Mouse (Mus musculus) fat pad, adult 2 months (tissue): ENCODE measurements around the gene Rpl22.

Experiments
- DNase-seq: peaks from one replicate; pipeline ENCODE4 v3.0.0-alpha.2; 2011; ENCODE audit warnings: low read depth, low spot score; ENCODE audit errors: extremely low read depth

The Rpl22 gene

DNA sequence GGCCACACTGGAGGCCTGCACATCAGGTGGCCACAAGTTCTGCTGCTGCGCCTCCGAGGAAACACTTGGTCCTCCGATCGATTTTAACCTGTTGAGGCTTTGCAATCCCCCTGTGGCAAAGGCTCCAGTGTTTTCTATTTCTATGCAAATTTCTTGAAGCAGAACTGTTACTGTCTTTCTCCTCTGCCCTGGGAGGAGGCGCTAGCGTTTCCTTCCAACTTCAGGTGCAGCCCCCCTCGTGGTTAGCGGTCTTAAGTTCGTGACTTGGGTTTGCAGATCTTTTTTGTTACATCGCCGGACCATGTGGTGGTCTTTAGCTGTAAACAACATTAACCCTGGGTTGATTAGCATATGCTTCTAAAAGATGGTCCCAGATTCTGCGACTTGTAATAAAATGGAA, 8.0 kb downstream of the Rpl22 start:
- no peak for DNase-seq

DNA sequence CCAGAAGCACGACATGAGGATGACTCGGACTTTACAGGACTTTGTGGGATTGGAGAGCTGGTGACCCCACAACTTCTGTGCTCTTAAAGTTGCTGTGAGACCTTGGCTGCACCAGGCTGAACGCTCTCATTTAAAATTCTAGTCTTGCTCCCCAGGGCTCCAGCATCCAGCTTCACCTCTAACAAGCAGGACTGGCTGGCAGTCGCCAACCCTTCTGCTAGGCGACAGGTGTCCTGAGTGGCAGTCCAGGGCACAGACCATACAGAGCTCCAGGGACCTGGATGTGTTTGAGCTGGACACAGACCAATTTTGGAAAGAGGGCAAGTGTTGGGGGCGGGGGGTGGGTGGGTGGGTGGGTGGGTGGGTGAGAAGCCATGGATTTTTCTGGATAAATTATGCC, 12.2 kb downstream of the Rpl22 start:
- DNase-seq, result no peak

DNA sequence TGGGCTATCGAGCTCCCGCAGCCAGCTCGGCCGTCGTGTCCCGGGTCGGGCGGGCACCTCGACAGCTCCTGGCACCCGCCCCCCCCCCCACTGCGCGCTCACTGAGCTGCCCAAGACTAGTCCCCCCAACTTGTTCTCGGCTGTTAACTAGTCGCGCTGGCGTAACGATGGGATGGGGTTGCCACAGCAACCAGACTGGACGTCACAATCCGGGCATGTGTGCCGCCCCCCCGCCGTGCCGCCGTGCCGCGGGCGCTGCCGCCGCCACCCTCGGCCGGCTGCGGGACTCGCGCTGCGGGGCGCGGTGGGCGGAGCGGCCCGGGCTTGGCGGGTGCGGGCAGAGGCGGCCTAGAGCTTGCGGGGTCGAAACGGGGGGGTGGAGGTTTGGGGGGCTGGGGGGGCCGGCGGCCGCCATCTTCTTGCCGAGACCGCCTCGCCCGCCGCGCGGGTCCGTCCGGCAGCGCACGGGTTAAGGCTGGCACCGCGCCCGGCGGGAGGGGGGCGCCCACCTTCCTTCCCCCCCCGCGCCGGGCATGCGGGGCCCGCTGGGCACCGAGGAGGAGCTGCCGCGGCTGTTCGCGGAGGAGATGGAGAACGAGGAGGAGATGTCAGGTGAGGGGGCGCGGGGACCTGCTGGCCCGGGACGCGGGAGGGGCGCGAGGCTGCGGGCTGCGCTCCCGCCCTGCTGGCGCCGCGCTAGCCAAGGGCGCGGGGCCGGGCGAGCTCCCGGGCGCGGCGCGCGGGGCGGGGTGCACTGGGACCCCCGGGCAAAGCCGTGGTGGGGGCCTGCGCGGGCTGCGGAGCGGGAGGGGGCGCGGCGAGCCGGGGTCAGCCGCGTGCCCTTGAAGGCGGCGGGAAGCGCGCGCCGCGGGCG, 13.1 kb downstream of the Rpl22 start, which contains the start of gene Chd5:
Gene Chd5 (plus strand): TSS at position 233 of the 874 bp plus-strand sequence.
- DNase-seq, result no peak

DNA sequence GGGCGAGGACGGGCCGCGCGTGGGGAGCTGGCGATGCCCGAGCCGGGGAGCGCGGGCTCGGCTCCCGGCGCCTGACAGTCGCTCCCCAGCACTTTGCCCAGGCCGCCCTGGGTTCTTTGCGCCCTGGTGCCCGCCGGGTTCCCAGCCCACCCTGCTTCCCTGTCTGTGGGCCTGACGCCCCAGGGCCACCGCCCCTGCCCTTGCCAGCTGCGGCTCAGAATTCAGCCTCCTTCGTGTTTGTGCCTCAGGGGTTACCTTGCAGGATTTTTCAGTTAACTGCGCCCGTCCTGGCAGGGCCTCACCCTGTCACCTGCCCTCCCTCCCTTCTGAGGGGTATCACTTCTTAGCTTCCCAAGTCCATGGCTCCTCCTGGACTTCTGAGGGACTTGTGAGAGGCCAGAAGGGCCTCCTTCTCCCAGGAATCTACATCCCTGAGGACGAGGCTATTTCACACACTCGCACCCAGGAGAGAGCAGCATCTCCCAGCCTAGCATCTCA, 13.8 kb downstream of the Rpl22 start:
- no peak for DNase-seq

DNA sequence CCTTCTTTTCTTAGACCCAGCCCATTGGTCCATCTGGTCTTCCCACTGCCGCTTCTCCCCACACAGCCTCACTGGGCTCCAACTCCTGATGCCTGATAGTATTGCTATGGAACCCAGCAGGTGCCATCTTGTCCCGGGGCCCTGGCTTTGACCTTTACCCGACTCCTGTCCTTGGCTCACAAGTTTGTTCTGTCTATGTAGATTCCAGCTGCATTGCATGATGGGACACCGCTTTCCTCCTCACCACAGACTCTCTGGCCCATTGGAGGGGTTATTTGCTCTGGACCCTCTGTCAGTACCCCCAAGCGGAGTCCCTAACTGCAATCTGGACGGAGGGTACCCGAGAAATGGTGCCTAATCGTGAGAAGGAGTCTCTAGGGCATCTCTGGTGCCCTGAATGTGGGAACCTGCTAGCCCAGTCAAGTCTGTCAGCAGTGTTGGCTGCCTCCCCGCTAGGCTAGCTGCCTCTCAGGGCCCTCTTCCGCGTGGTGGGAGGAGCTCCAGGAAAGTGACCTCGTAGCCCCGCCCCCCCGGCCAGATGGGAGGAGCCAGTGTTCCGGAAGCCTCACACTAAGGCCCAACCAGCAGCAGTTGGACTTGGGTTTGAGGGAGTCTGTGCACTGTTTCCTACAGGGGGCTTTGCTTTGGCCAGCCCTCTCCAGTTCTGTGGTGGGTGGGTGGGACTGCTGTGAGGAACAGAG, 15.2 kb downstream of the Rpl22 start:
- no peak for DNase-seq

DNA sequence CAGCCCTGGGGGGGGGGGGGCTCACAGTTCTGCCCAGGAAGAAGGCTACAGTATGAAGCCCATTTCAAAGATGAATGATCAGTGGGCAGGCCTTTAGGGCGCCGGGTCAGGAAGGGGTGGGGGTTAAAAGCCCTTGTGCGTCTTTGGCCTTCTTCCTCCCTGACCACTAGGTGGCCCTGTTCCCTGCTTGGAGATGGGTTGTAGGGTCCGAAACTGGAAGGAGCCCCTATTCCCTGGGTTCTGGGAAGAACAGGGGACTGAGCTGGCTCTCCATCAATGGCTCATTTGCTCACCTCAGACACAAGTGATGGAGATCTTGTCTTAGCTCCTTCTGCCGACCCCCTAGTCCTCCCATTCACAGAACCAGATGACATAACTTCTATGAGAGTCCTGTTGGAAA, 17.8 kb downstream of the Rpl22 start:
- DNase-seq, result no peak

DNA sequence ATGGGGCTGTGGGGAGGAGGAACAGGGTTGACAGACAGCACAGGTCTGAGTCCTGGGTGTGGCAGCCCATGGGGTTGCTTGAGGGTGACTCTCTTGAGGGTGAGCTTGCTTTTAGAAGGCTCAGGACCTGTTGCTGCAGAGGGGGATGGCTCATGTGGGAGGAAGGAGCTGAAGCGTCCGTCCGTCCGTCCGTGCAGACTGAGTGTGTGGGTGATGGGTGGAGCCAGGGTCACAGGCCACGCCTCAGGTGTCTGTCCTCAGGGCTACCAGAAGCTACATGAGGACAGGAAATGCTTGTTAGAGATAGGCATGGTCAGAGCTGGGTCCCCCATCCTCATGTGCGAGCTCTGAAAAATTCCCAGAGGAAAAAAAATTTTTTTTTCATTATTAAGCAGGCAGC, 19.1 kb downstream of the Rpl22 start:
- no peak for DNase-seq

DNA sequence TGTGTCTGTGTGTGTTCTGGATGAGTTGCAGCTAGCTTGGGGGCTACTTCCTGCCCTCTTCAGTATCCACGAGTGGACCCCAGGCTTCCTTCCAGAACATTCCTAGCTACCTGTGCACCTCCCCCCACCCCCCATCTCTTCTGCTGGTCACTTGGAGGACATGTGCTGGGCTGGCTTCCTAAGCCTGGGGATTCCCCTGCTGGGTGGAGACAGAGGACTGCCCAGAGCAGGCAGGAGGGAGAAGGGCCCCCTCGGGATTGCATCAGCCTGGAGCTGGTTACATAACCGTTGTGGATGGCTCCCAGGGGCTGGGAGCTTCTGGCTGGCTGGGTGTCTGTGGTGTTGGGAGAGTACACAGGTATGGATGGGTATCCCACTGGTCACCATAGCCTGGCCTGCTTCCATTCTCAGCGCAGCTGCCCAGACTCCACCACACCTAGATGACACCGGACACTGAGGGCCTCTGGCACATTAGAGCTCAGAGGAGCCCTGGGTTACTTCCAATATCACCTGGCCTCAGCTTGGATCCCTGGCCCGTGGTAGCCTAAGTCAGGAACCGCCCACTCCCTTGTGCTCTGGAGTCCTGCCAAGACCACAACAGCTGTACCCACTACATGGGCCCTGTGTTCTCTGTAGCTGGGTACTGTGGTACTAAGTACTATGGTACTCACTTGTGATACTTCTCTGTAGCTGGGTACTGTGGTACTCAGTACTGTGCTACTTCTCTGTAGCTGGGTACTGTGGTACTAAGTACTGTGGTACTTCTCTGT, 19.8 kb downstream of the Rpl22 start:
- no peak for DNase-seq

DNA sequence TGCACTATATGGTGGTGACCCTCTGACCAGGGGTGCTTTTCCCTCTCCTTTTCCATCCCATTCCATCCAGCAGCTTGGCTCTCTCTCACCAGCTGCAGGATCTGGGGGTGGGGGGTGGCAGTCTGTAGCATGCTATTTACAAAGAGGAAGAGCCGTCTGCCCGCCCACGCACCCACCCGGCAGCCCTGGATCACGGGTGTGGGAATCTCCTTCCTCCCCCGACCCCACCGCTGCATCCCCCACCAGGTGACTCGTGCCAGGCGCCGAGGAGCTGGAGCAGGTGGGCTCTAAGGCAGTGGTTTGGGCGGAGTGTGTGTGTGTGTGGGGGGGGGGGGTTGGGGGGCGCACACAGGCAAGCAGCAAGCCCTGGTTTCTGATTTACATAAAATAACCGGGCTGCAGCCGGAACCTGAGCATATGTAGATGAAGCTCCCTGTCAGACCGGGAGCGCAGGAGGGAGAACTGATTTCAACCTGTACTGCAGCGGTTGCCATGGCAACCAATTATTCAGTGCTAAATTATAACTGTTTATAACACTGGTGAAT, 24.4 kb downstream of the Rpl22 start:
- DNase-seq, result no peak

DNA sequence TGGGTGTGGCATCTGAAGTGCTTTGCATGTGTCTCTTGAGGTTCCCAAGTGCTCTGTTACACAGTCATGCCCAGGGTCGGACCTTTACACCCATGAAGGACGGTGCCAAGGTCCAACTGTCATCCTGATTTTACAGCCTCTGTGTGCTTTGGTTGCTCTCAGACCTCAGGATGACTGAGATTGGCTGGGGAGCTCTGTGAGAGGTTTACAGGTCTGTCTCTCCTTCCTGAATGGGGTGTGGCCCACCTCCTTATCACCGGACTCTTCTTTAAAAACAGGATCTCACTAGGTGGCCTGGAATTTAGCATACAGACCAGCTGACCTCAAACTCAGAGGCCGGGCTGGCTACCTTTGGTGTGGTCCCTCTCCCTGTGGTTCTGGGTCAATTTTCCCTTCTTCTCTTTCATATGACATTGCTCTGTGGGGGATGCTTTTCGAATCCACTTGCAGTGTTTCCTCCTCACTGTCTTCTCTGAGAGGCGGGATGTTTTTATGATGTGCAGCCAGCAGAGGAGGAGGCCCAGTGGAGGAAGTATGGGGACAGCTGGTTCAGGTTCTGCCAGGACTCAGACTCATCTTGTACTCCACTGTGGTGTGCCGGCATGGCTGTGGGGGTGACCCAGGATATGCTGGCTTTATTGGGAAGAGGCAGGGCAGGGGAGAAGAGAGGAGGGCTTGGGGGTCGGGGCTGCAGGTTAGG, 25.3 kb downstream of the Rpl22 start:
- DNase-seq, result no peak

DNA sequence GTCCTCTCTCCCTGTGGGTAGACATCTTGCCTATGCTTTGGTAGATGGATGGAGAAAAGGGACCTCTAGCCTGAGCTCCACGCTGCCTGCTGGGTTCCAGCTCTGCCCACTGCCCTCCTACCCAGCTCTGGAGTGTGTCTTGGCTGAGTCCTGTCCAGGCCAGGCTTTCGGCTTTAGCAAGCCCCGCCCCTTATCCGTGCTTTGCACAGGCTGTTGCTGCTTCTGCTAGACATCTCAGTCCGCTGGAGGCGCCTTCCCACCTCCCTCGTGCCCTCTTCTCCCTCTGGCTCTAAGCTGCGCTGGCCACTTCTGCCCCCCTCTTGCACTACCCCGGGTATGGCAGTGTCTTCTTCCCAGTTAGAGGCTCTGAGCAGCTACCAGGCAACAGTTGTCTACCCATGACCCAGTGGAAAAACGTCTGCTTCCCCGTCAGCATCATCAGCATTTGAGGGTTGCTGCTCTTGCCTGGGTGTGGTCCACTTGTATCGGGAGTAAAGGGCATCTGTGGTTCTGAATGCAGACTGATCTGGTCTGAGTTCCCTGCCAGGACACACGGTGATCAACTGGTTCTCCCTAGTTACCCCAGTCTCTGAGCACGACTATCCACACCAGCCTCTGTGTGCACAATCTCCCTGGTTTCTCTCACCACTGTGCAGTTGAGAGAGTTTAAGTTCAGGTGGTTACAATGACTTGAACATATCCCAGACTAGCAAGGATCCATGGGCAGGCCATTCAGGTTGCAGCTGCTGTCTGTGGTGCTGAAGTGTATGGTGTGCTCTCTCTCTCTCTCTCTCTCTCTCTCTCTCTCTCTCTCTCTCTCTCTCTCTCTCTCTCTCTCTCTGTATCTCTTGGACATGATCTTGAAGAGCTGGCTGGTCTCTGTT, 26.1 kb downstream of the Rpl22 start:
- no peak for DNase-seq

DNA sequence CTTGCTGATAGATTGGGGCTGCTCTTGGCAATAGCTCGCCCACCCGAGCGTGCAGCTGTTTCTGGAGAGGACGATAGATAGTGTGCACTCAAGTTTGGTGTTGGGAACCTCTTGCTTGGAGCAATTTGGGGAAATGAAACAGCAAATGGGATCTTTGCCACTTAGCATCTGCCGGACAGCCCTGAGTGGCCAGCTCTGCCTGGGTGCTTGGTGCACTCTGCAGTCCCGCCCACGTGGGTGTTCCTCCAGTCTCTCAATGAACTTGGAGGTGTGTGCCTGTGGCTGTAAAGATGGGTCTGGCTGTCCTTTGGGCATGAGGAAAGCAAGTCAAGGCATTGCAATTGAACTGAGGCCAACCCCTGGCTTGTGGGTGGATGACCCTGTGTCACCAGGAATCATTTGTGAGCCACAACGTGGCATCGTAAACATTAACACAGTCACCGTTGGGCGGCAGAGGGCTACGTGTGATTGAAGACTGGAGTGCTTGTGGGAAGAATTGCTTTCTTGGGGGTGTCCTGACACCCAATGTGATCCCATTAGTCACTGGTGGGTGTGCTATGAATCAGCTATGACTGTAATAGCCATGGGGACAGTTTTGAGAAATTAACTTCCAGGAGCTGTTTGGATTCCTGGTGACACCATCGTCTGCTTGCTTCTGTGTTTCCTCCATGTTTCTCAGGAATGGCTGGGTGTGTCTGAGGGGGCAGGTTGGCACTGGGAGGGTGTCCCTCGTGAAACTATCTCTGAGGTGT, 28.5 kb downstream of the Rpl22 start:
- DNase-seq, result no peak

DNA sequence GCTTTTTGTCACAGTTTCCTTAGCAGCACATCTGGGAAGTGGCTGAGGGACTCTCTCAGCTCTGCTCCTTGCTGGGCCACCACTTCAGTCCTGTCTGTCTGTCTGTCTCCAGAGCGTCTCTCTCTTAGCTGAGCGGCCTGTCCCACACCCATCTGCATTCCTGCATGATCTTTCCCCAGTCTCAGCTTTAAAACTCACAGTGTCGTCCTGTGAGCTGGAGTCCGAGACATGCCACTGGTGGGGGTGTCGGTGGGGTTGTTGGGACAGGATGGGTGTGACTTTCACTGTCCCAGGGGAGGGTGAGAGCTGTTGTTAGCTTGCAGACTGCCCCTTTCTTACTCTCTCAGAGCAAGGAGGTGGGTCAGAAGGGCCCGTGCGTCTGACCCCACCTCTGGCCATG, 30.1 kb downstream of the Rpl22 start:
- DNase-seq, result no peak

DNA sequence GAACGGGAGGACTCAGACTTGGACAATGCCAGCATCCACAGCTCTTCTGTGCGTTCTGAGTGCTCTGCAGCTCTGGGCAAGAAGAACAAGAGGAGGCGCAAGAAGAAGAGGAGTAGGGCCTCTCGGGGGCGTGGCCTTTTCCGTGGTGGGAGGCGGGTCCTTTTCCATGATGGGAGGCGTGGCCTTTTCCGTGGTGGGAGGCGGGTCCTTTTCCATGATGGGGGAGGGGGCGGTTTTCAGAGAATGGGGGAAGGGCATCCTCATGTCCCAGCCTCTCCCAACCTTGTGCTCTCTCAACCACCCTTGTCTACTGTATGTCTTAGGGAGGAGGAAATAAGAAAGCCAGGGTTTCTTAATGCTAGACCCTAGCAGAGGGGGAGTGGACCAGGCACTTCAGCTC, 34.2 kb downstream of the Rpl22 start:
- DNase-seq, result no peak

DNA sequence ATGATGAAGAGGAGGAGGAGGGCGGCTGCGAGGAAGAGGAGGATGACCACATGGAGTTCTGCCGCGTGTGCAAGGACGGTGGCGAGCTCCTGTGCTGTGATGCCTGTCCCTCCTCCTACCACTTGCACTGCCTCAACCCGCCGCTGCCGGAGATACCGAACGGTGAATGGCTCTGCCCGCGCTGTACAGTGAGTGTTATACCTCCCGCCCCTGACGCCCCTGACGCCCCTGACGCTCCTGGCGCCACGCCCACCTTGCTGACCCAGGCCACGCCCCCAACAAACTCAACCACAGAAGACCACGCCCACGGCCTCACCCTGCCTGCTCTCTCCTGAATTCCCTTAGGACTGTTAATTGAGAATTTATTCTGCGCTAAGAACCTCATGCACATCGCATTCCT, 35.3 kb downstream of the Rpl22 start:
- no peak for DNase-seq

DNA sequence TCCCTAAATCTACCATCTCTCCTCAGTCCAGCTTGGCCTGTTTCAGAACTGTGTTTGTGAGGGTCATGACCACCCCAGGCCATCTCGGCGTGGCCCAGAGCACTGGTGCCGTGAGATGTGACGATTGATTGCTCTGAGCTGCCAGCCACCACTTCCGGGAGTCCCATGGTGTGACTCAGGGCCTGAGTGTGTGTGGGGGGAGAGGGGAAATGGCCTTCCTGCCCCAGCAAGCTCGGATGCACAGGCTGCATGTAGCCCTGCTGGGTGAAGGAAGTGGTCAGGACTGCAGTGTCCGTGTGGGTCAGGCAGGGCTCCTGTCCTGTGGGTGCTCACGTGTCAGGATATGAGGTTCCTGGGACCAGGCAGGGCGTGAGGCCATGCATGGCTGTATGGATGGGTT, 36.6 kb downstream of the Rpl22 start:
- DNase-seq, result no peak

DNA sequence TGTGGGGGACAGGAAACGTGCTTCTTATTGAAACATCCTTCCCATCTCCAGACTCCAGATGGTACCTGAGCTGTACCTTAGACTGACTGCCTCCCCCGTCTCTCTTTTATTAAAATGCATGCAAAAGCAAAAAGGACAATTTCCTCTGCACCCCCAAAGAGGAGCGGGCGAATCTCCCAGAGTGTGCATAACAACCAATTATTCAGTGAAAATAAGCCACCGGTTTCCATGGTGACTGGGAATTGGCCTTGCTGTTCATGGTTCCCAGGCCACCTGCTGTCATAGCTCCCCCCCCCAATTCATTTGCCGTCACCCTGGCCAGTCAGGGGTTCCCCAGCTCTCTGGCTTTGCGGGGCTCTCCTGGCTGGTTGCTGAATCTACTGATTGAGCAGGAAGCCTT, 39.7 kb downstream of the Rpl22 start:
- DNase-seq, result no peak

DNA sequence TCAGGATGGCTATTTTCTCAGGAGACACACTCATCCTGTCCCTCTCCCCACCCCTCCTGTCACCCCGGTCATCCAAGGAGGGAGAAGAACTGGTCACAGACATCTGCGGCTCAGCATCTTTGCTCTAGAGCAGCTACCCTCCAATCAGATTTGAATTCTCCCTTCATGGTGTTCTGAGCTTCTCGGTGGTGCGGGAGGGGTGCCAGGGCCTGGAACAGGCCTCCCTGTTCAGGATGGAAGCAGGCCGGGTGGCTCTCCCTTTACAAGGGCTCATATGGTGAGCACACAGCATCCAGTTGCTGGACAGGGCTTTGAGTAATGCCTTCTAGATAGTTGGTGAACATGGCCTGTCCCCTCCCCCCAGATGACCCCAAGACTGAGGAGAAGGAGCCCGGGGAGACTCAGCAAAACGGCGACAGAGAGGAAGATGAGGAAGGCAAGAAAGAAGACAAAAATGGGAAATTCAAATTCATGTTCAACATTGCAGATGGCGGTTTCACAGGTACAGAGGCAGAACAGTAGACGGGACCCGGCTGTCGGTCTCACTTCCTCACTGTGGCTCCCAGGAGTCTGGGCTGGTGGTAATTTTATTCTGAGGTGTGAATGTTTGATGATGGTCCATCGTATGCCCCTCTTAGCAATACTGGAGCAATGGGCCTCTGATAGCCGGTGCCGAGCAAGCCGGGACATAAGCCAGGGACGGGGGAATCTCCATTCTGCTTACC, 57.1 kb downstream of the Rpl22 start:
- DNase-seq, result no peak
